Mouse (Mus musculus) lung, adult 18-20 months (tissue): ENCODE results near the gene Cd300lf.

Experiments used
- DNase-seq, 2 experiments: peaks; one replicate each; pipeline ENCODE4 v3.0.0; 2022; ENCODE audit warnings: mixed read lengths in 2 of 2

Gene Cd300lf

DNA sequence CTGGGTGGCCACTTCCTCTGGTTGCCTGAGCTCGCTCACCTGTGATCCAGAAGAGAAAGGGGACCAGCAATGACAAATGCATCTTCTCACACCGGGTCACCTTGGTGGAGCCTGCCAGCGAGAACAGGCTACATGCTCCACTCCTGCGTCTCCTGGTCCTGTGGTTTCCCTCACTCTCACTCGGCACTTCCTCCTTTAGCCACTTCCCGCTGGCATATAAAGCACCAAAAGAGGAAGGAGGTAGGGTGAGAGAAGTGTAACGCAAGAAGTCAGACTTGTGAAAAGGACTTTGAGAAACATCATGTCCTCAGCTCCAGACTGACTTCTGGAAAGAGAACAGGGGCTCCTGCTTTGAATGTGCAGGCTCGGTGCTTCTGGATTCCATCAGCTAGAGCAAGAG, at the start of gene Cd300lf:
Cd300lf (minus strand) TSS at position 193 of the 400 bp plus-strand sequence.
- DNase-seq: peak; percentile 34 to 47

DNA sequence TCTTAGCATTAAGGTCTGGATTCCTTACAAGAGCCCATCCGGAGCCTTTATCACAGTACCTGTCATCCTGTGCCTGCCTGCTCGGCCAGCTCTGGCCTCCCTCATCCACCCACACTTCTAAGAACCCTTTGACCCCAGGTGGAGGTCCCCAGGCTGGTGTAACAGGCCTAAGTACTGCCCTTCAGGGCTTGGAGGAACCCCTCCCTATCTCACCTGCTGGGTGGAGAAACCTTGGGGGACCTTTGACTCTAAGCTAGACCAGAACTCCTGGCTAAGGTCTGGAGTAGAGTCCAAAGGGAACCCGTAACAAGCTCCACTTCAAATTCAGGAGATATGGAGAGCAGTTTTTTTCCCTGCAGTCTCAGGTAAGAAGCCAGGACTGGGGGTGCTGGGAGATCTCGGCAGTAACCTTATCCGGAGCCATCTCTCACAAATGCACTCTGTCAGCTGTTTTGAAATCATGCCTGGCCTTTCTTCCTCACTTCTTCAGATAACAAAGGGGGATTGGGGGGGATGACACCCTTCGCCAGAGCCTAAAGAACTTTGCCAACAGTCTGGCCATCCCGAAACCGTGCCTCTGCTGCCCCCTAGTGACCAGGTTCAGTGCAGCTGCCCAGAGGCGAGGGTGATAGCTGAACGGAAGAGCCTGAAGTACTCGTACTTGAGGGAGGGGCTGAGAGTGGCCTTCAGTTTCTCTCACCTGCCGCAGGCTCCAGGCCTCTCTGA, 48.3 kb upstream of the Cd300lf start:
- DNase-seq: peak; percentile 81 to 86

DNA sequence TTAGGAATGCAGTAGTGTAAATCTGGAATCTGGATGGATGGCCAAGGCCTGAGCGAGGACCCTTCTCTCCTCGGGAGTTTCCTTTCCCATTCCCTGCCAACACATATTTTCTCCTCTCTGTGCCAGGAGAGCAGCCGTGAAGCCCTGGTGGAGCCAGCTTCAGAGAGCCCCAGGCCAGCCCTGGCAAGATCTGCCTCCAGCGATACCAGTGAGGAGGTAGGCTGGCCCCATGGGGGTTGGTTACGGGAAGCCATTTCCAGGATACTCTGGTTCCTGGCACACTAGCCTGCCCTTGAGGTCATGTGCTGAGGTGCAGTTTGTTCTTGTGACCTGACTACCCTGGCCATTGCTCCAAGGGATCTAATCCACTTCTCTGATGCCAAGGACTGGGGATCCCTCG, 46.1 kb upstream of the Cd300lf start:
- DNase-seq: no peak

DNA sequence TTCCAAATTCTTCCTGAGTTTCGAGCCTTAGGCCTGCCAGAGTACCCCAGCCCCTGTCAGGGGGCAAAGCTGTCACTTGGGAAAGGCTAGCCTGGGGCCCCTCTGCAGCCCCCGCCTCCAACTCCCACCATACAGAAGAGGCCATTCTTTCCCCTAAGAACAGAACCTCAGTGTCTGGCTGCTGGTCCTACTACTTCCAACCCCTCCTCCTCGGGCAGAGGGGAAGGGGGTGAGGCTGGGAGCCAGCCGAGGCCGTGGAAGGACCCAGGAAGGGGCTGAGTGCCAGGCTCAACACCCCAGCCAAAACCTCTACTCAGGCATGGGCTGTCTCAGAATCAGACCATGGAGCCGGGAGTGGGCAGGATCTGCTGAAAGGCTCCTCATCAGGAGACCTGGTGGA, 45.4 kb upstream of the Cd300lf start:
- DNase-seq: no peak

DNA sequence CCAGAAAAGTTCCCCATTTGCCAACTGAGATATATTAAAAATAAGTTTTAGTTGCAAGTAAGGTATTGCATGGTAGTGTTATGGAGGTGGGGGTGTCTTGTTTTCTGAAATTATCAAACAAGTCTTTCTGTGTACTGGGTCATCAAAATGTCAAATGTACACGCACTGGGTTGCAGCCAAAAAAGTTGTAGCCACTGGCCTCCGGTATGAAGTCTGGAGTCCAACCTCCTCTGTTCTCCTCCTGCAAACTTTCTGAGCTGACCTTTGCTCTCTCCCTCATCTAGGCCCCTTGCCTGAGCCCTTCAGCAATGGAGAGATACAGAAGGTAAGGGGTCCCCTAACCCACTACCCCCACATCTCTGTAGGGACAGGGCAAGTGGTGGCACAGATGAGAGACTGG, 45.0 kb upstream of the Cd300lf start:
- no peak for DNase-seq

DNA sequence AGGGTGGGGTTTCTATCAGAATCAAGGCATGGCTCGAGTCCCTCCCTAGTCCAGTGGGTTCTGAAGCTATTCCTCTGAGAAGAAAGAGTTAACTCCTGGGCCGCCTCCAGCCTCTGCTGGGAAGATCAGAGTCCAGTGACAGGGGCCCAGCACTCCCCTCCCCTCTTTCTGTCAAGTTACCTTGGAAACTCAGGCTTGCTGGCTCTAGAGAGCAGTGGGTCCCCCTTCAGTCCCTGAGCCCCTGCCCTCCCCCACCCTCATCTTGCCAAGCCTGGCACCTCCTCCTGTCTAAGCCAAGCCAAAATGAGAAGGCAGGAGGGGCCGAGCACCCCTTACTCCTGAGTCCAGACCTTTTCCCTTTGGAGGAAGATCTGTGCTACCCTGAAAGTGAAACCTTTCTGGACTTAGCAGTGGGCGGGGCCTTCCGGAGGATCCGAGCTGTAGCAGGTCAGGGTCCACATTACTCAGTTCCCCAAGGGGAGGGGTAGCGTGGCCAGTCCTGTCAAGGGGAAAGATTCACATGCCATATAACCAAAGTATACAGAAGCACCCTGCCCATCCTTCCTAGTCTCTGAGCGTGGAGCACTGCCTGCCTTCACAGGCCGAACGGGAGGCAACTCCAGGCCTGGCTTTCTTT, 43.9 kb upstream of the Cd300lf start:
- no peak for DNase-seq

DNA sequence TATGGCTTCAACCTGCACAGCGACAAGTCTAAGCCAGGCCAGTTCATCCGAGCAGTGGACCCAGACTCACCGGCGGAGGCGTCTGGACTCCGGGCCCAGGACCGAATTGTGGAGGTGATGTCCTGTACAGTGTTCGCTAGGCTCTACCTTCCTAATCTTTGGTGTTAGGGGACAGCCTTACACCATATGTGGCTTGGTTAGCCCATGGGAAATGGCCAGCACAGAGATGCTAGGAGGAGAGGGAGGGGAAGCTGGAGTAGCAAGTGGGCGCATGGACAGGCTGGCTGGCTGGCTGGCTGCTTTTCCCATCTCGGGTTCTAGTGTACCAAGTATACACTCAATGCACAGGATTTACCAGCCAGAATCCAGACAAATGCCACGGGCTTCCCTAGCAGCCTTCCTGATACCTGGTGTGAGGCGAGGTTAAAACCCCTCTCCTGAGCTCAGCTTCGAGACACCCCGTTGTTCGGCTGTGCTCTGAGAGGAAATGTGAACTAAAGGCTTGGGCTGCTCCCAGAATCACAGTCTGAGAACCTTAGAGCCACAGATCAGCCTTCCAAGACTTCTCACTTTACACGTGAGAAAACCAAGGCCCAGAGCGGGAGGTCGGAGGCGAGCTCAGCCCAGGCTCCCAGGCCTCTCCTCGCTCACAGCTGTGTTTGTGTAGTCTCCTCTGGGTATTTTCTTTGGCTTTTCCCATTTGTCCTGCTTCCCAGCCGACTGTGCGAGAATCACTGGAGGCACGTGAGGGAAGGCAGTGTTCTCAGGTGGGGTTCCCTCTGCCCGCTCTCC, 42.8 kb upstream of the Cd300lf start:
- DNase-seq: no peak

DNA sequence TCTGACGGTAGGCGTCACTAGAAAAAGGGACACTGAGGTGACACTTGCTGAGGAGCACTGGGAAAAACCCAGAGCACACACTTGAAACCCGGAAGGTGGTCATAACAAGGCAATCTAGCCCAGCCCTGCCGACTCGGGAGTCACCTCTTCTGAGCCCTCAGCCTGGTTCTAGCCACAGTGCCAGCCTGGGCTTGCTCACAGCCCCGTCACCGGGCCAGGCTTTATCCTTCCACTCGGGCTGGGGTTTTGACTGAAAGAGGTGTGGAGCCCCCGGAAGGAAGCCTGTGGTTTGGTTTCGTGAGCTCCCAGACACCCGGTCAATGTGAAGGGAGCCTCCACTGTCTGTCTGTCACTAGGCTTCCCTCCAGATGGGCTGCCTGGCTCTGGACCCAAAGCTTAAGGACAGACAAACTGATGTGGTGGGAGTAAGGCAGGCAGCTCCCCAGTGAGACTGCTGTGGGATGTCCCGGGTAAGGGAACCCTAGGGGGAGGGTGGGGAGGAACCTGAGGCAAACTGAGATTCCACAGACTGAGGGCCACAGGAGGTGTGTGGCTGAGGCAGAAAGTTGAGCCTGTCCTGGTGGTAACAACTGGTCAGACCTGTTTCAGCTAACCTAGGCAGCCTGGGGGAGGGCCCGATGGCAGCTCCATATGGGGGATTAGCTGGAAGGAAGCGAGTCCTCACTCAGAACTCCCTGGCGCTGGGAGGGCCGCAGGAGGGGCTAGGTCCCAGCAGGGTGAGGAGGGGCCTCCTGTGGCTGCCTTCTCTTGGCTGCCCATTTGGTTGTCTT, 40.0 kb upstream of the Cd300lf start:
- peak; percentile 71 to 85 for DNase-seq

DNA sequence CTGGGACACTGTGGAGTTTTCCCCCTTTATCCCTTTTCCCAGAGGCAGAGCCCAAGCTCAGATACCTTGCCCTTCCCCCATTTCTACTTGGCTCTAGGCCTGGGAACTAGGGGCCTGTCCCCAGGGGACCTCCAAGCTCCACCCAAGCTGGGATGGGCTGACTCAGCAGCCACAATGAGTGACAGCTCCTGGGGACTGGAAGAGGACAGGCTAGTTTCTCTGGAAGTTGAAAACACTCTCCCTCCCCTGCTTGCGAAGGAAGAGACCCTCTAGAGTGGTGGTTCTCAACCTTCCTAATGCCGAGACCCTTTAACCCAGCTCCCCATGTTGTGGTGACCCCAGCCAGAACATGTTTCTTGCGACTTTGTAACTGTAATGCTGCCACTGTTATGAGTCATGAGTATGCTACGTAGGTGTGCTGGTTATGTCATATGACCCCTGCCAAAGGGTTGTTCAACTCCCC, 39.1 kb upstream of the Cd300lf start:
- DNase-seq: peak in 1 of 2 experiments; percentile 73

DNA sequence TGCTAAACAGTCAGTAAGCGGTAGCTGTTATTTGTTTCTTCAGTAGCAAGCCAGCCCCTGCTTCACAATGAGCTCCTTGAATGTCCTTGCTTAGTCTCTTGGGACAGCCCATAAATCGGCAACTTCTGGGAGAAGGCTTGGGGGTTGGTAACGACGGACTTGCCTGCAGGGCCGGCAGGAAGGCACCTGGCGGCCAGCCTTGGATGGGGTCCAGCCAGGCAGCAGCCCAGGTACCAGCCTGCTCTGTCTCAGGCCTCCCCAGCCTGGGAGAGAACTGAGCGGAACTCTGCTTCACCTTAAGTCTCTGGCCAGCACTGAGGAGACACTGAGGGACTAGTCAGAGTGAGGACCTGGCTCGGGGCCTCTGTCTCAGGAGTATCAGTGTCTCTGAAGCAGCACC, 37.3 kb upstream of the Cd300lf start:
- peak in 1 of 2 experiments; percentile 53 for DNase-seq

DNA sequence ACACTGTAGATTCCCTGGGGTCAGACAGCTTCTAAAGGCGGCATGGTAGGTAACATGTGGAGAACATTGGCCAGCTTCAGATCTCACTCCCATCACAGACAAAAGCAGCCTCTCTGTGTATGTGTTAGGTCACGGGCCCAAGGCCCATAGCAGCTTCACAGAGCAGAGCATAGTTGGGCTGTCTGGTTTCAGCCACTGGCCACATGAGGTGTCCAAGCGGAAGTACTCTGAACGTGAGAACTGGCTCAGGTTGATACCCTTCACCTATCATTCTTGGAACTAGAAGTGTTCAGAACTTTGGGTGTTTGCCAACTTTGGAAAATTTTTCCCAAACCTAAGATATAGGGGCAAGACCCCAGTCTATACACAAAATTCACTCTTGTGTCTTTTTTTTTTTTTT, 35.6 kb upstream of the Cd300lf start:
- no peak for DNase-seq

DNA sequence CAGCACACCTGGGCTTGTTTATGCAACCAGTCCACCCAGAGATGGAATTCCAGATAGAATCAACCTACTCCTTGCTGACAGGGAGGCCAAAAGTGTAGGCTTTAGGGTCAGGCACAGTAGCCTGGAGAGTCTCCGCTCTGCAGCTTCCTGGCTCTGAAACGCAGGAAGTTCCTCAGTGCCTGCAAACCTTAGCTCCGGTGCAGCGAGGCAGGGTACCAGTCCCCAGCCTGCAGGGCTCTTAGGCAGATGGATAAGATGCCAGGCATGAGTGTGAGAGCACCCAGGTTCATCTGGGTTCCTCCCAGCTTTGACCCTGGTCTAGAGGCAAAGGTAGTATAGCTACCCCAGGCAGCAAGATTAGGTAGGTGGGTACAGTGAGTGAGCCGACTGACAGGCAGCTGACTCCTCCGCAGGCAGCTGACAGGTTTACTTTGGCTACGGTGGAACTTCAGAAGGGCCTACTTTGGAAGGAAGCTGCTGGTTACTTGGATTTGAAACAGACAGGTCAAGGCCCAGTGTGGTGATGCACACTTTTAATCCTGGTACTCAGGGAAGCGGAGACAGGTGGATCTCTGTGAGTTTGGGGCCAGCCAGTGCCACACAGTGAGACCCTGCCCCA, 33.9 kb upstream of the Cd300lf start:
- no peak for DNase-seq

DNA sequence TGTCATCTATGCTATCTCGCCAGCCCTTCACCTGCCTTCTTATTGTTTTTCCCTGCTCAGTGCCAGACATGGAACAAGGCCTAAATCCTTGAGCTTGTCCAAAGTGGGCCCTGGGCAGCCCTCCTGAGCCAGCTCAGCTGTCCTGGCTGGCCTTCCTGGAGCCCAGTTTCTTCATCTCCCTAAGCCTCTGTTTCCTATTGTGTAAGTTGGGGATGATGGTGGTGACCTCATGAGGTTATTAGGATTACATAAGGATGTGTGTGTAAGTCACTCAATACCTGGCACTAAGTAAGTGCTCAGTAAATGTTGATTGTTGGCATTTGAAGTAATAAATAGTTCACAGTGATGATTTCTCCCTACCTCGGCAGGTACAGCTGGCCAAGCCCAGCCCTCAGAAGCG, 33.0 kb upstream of the Cd300lf start:
- no peak for DNase-seq

DNA sequence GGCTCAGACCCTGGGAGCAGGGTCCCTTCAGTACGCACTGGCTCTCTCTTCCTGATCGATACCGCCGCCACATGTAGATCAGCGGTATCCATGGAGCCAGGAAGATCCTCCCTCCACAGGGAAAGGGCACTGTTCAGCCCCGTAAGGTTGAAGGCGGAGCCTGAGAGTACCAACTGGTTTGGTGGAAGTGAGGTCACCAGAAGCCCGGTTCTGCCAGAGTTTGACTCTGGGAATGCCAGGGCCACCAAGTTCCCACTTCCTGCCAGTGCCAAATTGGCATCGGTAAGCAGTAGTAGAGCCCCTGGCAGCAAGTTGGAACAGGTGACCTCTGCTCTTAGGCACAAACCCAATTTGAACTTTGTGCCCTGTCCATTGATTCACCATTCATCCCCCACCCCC, 31.2 kb upstream of the Cd300lf start:
- peak; percentile 76 to 87 for DNase-seq

DNA sequence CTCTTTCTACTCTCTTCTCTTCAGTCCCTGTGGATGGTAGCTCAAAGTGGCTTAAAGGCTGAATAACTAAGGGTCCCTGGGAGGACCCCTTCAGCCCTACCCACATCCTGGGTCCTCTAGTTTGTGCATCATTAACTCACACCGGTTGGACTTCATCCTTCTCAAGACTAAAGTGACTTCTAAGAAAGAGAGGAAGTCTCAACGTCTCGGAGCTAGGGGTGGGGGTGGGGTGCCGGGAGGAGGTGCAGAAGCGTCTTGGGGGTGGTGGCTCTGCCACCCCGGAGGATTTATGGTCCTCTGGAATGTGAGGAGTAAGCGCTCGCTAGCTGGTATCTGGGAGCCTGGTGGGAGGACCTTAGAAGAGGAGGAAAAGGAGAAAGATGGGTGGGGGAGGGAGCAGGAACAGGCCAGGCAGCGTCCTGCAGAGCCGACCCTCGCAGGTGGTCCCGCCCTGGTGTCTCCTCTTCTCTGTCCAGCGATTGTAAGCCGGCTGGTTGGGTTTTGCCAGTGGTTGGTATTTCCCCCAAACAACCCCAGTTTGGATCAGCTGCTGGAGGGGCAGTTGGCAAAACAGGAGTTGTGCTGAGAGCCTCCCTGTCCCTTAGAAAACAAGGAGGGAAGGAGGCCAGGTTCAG, 30.7 kb upstream of the Cd300lf start:
- no peak for DNase-seq

DNA sequence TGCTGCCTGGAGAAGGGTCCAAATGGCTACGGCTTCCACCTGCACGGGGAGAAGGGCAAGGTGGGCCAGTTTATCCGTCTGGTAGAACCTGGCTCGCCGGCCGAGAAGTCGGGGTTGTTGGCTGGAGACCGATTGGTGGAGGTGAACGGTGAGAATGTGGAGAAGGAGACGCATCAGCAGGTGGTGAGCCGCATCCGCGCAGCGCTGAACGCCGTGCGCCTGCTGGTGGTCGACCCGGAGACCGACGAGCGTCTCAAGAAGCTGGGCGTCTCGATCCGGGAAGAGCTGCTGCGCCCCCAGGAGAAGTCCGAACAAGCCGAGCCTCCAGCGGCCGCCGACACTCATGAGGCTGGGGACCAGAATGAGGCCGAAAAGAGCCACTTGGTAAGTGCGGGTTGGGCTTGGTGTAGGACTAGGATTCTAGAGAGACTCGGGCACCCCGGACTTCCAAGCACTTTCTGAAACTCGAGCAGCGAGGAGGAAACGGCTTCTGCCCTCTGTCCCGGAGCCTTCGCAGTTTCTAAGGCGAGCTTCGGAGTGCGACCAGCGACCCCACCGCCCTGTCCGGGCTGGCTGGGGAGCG, 29.9 kb upstream of the Cd300lf start:
- no peak for DNase-seq

DNA sequence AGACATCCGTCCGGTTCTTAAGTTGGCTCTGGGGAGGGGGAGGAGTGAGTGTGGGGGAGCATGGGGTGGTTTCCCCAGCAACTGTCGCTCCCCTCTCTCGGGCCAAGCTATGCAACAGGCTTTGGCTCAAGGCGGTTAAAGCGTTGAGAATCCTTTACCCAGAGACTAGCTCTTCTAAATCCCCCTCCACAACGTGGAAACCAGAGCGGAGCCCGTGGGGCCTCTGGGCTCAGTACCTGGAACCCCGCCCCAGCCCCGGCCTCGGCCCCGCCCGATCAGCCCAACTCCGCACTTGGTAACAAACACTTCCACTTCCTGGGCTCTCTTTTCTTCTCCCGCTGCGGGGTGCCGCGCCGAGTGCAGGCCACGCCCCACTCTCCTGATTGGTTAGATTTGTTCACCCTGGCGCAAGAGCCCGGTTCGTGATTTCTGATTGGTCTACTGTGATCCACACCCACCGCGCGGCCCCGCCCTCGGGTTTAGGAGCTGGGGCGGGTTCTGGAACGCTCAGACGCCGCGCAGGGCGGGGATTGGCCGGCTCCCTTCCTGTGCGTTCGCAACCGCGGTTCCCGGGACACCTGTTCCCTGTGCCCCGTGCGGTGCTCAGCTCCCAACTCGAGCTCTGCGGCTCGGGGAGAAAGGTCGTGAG, 29.2 kb upstream of the Cd300lf start, which contains the start of gene Slc9a3r1:
Slc9a3r1 (plus strand) TSS at position 510 of the 649 bp plus-strand sequence.
- peak; percentile 99 for DNase-seq

DNA sequence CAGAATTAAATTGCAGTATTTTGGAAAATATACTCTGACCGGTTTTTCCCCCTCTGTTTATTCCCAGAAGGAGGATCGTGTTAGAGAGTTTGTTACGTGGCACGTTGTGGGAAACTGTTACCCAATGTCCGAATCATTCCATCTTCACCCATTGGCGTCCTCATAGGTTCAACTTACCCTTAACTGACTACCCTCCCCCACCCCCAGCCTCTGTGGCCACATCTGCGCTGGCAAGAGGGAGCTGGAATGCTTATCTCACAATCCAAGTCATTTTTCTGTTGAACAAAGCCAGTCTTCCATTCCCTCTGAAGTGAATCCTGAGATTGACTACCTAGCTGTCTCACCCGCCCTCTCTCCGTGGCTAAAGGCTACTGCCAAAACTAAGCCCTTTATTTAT, 28.4 kb upstream of the Cd300lf start:
- no peak for DNase-seq

DNA sequence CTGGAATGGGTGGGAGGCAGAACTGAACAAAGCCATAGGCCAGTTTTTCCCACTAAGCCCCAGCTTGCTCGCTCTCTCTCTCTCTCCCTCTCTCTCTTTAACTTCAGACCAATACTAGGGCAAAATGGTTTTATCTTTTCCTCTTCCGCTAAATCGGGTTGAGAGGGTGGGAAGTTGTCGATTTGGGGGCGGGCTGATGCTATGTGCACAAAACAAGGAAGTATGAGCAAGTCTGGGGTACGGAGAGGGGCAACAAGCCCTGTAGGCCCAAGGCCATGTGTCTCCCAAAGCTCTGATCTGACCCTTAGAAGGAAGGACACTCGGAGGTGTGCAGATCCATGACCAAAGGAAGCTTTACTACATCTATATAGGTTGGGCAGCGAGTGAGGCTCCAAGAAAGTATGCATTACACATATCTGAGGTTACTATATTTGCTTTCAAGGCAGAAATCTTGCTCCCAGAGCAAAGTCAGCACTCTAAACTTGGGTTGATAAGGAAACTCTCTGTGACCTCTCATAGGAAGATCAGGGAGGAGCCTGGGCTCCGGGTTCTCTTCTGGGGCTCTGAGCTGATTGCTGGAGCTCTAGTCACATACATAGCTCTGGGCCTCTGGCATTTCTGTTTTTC, 27.9 kb upstream of the Cd300lf start:
- no peak for DNase-seq

DNA sequence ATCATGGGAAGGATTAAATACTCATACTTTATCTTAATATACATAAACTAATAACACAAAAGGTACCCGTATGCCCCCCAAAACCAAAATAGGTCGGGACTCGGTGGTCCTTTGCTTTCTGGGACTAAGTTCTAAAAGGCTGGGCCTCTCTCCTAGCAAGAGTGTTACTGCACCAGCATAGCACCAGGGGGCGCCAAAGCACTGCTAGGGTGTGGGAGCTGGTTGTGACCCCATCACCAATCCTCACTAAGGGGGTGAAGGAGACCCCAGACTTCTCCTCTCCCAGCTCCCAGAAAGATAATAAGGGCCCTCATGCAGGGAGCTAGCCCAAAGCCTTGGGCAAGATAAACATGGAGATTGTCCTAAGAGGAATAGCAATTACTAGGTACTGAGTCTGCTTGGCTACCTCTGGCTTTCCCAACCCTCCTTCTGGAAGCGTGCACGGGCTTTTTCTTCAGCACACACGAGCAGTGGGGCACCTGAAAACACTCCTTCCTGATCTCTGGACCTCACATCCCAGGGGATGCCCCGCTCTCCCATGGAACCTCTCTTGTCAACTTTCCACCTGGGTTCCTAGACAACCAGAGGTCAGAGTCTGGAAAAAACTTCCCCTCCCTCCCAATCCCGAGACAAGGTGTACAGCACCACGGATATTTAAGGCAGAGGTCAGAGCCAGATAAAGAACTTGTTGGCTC, 27.2 kb upstream of the Cd300lf start:
- DNase-seq: peak; percentile 73 to 80
